Mouse (Mus musculus) splenic B cell, adult 2 months (primary cell): Measurements from ENCODE around the gene Fank1.

Source experiments
- DNase-seq: peaks from one replicate; pipeline ENCODE4 v3.0.0-alpha.2; 2011; ENCODE audit warnings: low read depth, low spot score
- H3K27me3 ChIP-seq: 2 replicates; pipeline ENCODE4 v1.6.1; 2012; ENCODE audit warnings: mild to moderate bottlenecking, low read length, moderate library complexity, mixed read lengths; ENCODE audit not compliant: control insufficient read depth, poor library complexity, insufficient read depth, severe bottlenecking
- H3K36me3 ChIP-seq: 2 replicates; pipeline ENCODE4 v1.6.1; 2012; ENCODE audit warnings: mild to moderate bottlenecking, low read length, moderate library complexity, mixed read lengths; ENCODE audit not compliant: control insufficient read depth, poor library complexity, insufficient read depth, severe bottlenecking

Gene Fank1

GRCm38 (mm10) chr7:133757961-133758455 lies 18.7 kb upstream of the Fank1 start:
- Histone ChIP-seq H3K36me3 (0 out of 2 replicates have a peak, but pooled peaks cover 3% of the 10 kb centered on the region), H3K27me3 (no peaks in the 10 kb centered on the region)
- DNase-seq: no peak

GRCm38 (mm10) chr7:133758716-133759115 lies 17.9 kb upstream of the Fank1 start:
- Histone ChIP-seq H3K27me3 (no peaks in the 10 kb centered on the region), H3K36me3 (0 out of 2 replicates have a peak, but pooled peaks cover 3% of the 10 kb centered on the region)
- peak; percentile 6 for DNase-seq

- no peak for DNase-seq
- Histone ChIP-seq H3K27me3 (no peaks in the 10 kb centered on the region), H3K36me3 (0 out of 2 replicates have a peak, but pooled peaks cover 3% of the 10 kb centered on the region)
Measured at GRCm38 (mm10) chr7:133759611-133760353, 16.9 kb upstream of the Fank1 start.

DNA sequence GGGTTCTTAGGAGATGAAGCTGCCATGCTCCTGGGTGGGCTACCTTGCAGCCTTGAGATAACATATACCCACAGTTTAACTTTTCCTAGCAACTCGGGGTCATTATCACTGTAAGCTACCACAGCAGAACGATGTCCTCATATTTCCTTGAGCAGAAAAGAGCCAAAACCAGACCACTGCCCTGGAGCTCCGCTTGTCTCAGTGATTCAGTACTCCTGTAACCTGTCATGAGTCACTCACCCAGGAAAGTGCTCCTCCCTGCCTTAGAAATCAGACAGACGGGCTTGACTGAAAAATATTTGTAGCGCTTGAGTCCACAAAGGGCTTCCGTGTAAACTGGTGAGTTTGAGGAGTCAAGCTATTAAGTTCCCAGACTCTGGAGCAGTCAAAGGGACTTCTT lies 14.0 kb upstream of the Fank1 start:
- no peaks in the 10 kb centered on the region for H3K27me3 ChIP-seq
- H3K36me3 ChIP-seq: 0 out of 2 replicates have a peak, but pooled peaks cover 2% of the 10 kb centered on the region
- DNase-seq: no peak

- H3K27me3 ChIP-seq: no peaks in the 10 kb centered on the region
- 0 out of 2 replicates have a peak, but pooled peaks cover 2% of the 10 kb centered on the region for H3K36me3 ChIP-seq
- no peak for DNase-seq
Measured at GRCm38 (mm10) chr7:133764425-133764824, 12.2 kb upstream of the Fank1 start.

DNA sequence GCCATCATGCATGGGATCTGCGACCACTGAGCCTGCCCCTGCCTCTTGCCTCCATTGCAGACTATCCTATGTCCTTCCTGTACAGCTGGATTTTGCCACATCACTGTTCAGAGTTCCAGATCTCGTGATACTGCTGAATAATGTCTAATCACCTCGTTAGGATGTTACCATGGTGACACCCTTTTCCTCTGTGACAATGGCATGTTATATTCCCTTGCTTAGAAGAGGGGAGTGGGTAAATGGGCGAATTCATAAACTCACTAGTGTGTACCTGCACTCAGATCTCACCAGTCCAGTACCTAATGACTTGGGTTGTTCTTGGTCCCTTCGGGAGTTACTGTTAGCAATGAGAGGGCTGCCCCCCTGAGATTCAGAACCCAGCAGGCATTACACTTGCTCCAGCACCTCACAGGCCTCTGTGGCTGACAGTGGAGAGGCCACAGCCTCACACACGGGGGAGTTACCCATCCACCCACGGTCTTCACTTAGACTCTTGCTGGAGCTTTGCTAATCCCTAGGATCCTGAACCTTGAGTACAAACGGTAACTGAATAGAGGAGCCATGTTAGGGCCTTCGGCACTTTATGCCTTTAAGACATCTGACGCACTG lies 11.3 kb upstream of the Fank1 start:
- Histone ChIP-seq H3K36me3 (no peaks in the 10 kb centered on the region), H3K27me3 (no peaks in the 10 kb centered on the region)
- DNase-seq: no peak

GRCm38 (mm10) chr7:133765849-133766243 lies 10.8 kb upstream of the Fank1 start:
- Histone ChIP-seq H3K27me3 (no peaks in the 10 kb centered on the region), H3K36me3 (no peaks in the 10 kb centered on the region)
- DNase-seq: no peak

DNA sequence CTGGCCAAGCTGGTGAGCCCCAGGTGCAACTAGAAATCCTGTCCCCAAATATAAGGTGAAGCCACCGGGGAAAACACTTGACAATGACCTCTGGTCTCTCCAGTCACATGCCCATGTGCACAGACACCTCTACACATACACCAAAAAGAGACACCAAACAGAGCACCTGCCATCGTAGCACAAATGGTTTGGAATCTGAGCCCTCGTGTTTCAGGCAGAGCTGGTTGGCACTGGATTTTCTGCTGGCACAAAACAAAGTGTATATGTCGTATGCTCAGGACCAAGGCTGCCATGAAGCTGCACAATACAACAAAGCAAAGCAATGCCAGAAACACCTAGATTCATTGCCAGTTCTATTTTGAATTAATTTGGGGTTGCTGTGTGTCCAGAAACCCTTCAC lies 8.6 kb upstream of the Fank1 start:
- no peak for DNase-seq

GRCm38 (mm10) chr7:133768517-133768916 lies 8.1 kb upstream of the Fank1 start:
- Histone ChIP-seq H3K27me3 (no peaks in the 10 kb centered on the region), H3K36me3 (no peaks in the 10 kb centered on the region)
- no peak for DNase-seq

More for the DNA sequence above, 8.6 kb upstream of the Fank1 start:
- Histone ChIP-seq H3K27me3 (no peaks in the 10 kb centered on the region), H3K36me3 (no peaks in the 10 kb centered on the region)

DNA sequence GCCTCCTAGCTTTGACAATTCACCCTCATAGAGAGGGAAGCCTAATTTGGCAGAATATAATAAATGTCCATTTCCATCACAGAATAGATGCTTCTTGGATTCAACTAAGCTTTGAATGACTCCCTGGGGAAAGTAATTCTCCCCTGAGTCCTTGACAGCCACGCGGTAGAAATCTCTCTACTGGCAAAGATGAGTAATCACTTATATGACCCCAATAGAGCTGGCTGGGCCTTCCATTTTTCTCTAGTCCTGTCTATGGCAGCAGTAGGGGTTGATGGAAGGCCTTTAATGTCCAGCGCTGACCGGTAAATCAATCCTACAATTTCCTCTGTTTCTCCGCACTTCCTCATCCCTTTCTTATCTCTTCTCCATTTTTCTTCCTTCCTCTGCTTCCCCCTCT lies 1.5 kb upstream of the Fank1 start:
- DNase-seq: peak; percentile 7
- H3K27me3 ChIP-seq: no peaks in the 10 kb centered on the region; the same call in 1 of the 2 replicates
- H3K36me3 ChIP-seq: no peaks in the 10 kb centered on the region

DNA sequence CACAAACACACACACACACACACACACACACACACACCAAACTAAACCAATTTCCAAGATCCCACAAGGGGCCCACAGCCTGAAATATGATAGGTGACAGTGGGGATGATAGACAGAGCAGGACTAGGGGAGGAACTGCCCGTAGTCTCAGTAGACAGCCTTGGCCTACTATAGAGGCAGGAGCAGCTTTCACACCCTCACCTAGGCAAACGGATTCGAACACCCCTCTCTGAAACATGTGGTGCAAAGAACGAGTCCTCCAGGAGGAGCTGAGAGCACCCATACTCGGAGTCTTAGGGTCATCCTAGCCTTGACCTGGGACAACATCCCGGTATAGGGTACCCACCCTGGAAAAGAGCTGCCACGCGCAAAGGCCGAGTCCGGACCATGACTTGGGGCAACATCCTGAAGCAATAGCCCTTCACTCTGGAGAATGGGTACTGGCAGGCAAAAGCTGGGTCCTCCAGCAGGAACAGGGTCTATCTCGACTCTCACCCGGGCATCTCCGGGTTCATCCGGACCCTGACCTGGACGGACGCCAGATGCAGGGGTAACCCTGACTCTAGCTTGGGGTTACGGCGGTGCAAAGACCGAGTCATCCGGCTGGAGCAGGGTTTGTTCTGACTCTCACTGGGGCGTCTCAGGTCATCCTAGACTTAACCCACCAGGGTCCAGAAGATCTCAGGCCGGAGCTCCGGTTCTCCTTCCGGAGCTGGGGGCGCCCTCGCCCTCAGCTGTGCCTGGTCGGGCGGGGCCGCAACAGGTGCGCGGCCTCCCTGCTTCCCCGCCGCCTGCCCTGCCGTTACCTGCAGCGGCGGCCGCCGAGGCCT lies 650 bp upstream of the Fank1 start:
- peak; percentile 3 for DNase-seq
- Histone ChIP-seq H3K36me3 (no peaks in the 10 kb centered on the region), H3K27me3 (no peaks in the 10 kb centered on the region; the same call in 1 of the 2 replicates)

DNA sequence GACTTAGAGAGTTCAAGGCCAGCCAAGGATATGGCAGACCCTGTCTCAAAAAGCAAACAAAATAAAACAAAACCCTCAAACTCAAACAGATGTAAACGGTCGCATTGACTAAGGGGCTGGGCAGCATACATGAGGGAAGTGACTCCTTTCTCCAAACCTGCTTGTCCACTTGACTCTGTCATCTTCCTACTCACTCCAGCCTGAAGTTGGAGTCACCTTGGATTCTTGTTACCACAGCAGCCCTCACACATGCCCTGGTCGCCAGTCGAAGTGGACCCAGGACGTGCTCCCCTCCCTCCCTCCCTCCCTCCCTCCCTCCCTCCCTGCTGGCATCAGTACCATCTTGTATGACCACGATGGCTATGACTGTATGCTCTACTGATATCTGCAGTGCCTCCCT lies 4.9 kb downstream of the Fank1 start:
- DNase-seq: no peak
- H3K36me3 ChIP-seq: no peaks in the 10 kb centered on the region
- H3K27me3 ChIP-seq: no peaks in the 10 kb centered on the region; the same call in 1 of the 2 replicates

DNA sequence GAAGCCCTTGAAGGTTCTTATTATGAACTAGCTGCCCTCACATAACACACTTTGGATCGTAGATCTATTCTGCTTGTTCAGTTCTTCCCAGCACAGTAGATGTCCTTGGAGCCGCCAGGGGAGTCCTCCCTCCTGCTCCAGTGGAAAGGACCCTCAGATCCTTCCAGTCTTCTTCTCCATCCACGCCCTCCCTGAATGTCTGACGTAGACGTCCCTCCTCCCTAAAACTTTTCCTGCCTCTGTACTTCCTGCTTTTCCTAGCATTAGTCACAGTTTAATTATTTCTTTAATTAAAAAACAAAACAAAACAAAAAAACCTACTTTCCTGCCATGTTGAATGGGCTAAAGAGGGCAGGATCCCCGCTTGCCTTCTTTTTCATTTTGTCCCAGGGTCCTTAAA lies 5.3 kb downstream of the Fank1 start:
- H3K27me3 ChIP-seq: no peaks in the 10 kb centered on the region
- H3K36me3 ChIP-seq: no peaks in the 10 kb centered on the region
- no peak for DNase-seq

DNA sequence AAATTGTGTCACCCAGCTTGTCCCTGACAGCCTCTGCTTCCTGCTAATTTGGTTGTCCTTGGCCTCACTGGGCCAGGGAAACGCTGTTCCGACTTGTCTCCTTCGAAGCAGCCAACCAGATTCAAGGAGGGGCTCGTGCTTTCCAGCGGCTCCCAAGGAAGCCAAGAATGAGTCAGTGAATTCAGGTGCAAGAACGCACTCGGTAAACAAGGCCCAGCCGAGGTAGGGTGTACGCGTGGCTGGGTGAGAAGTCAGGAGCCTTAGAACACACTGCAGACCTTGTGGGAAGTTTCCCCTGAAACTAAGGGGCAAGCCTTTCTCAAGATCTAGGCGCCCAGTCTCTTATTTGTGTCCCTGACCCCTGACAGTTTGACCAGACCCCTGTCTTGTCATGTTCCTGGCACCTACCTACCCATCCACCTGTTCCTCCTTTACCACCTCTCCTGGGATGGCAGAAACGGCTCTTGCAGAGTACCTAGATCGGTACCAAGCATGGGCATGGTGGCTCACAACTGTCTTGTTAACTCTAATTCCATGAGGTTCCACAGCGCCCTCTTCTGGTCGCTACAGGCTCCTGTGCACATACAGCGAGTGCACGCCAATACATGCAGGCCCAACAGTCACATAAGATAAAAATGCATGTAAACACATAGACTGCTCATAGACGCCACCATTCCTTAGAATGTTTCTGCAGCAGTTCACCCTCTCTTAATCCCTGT lies 6.2 kb downstream of the Fank1 start, which contains the start of gene Dhx32:
TSS of gene Dhx32 (minus strand) at position 10 of the 719 bp plus-strand sequence.
- peak; percentile 62 for DNase-seq
- no peaks in the 10 kb centered on the region for H3K27me3 ChIP-seq
- no peaks in the 10 kb centered on the region for H3K36me3 ChIP-seq
